Mouse (Mus musculus) left cerebral cortex, adult 9 months (tissue): Measurements from ENCODE around the gene Alk.

Experiments used
- DNase-seq, 2 experiments: peaks; one replicate each; pipeline ENCODE4 v3.0.0; 2022; ENCODE audit warnings: low spot score in 2 of 2

Gene Alk

DNA sequence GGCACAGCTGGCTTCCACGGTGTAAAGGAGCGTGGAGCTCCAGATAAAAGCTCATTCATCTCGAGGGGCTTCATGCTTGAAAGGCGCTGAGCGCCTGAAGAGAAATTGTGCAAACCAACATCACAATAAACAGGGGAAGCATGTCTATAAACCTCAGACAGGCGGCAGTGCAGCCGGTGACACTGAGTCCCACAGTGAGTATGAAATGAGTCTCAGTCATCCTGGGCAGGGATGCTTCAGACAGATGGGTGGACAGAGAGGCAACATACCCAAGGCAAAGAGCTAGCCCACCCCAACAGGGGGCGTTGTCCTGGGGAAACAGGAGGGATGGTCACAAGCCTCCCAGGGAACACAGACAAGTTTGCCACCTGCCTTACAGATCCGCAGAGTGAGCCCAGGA, 460.0 kb downstream of the Alk start:
- DNase-seq, result no peak

DNA sequence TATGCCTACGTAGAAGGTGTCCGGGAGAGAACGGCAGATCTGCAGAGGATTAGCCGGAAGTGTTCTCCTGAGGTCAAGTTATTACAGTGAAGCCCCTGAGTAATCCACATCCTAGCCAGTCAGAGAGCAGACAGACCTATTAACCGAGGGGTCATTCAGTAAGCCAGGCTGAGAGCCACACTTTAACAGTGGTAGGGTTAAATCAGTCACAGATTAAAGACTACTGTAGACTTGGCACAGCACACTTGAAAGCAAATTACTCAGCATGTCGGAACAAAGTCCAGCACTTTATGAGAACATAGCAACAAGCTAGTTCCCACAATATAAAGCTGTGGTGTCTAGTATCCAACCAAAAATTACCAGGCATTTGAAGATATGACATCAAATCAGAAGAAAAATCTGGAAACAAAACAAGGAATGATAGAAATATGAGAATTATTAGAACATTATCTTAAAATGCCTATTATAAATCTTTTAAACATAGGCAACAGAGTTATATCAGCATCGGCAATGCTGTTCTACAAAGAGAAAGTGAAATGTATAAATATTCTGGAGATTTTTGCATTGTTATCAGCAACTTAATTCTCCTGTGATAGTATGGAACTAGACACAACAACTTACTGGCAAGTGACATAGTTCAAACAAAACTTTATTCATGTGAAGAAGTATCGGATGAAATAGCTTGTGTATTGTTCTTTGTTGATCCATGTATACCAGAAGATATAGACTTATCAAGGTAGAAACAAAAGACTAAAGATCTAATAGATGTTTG, 472.1 kb downstream of the Alk start:
- no peak for DNase-seq

DNA sequence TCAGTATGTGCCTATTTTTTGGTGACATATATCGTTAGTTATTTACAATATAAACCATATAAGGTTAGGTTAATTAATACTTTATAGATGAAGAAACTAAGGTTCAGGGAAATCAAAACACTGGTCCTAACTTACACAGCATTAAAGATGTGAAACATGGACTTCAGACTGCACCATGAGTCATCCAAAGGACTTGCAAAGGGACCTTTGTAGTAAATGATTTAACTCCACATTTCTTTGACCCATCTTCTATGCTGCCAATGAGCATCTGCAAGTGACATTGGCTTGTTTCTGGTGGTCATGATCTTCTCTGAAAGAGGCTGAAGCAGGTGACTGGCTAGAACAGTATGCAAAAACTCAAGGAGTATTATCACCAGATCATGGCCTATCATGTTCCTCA, 482.8 kb downstream of the Alk start:
- no peak for DNase-seq

DNA sequence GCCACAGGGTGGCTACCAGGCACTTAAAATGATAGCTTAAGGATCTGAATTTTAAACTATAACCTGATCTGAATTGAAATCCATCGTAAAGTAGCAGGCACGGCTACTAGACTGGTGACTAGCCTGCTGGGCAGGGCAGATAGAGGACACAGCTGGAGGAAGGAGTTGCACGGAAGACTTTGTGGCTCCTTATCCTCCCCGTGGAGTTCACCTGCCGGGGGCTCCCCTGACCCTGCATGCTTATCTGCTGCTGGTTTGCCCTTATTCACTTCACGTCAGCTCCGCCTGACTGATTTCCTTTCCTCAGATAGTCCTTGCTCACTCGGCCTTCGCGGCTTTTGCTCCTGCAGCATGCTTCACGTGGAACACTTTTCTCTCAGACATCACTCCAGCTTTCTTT, 484.1 kb downstream of the Alk start:
- no peak for DNase-seq

DNA sequence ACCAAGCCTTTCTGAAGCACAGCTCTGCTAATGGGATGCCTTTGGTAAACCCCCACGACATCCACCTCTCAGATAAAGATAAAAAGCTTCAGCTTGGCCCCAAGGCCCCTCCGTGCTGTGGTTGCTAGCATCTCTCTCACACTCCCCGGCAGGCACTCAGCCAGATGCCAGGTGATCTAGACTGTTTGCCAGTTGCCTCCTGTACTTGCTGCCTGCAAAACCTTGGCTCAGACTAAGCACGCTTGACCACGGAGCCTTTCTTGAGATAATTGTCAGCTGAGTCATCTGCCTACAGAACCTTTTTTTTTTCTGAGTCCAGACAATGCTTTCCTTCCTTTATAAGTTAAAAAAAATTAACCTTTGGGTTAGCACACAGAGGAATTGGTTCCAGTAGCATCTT, 486.1 kb downstream of the Alk start:
- no peak for DNase-seq

DNA sequence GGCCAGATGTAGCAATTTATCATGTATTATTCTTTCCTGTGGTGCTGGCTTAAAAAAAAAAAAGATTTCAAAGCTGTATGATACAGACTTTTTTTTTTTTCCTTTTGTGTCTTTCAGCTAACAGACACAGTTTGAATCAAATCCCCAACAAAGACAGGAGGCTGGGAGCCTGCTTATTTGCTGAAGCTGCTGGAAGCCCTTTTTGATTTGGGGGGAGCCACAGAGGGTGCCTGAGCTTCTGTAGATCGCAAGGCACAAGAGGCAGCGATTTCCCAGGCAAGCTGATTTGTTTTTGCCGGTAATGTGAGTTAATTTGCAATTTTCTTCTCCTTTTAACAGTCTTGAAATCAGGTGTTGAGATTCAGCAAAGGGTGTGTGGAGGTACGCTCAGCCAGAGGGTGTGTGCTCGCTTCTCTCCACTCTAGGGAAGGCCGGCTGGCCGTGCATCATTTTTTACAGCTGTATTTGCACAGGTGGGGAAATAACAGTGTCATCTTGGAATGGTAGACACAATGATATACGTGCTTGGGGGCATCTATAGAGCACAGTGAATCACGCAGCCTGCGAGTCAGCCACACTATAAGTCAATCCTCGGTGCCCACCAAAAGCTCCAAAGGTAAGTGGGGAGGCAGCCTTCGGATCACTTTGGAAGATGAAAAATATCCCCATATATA, 489.0 kb downstream of the Alk start:
- DNase-seq, result no peak

DNA sequence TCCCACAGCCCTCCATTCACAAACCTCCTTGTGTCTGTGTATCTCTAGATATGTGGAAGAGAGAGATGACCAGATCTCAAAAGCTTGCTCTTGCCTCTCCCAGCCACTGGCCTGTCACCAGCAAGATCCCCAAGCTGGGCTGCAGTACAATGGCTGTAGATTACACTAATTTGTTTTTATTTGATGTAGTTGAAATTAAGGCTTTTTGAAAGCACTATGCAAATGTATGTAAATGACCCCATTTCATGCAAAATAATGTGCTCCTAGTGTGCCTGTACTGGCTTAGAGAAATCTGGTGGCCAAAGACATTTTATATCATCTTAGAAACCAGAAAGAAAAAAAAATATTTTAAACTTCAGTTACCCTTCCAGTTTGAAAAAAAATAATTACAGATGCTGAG, 492.4 kb downstream of the Alk start:
- DNase-seq, result no peak

DNA sequence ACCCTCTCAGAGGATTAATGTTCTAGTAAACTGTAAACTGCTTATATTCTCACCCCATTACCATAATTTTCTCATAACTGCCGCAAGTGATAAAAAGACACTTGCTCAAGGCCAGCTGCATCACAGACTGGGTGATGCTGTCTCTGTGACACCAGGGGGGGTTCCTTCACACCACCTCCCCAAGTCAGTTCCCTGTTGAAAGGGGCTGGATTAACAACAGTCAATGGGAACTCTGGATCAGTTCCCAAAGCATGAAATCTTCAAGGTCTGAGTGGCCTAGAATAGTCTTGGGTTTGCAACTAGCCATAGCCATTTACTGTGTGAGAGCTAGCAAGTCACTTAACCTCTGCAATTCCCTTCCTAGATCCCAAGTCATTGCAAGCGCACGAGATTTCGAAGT, 492.9 kb downstream of the Alk start:
- no peak for DNase-seq

DNA sequence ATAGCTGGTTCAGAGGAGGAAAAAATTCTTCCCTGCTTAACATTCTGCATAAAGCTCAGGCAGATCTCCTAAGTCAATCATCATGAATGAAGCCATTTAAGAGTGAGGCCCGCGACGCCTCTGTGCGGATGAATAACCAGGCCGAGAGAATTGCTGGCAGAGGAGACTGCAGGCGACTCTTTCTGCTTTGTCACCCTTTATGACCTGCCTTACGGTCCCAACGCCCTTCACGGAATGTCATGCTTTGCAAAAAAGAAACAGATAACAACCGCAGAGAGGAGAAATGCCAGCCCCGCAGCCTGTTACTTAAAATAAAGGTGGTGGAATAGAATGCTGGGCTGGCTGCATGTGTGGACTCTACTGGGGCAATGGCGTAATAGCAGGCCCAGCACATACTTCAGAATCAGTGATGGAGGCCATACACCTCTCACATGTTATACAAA, 517.1 kb downstream of the Alk start:
- DNase-seq, result no peak

DNA sequence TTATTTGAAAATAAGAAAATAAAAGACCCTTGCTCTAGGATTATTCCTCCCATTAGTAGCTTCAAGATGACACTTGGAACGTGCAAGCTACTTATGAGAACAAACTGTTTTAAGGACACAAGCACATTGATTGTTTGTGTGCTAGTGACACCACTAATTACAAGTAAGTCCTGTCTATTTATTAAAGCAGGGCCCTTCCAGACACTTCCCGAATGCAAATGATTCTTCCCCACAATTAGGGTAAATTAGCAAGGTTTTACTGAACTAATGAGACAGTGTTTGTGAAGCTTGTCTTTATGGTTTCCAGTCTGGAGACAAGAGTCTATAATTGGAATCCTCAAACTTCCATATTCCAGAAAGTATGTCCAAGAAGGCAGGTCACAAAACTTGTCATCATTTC, 523.0 kb downstream of the Alk start:
- DNase-seq, result no peak

DNA sequence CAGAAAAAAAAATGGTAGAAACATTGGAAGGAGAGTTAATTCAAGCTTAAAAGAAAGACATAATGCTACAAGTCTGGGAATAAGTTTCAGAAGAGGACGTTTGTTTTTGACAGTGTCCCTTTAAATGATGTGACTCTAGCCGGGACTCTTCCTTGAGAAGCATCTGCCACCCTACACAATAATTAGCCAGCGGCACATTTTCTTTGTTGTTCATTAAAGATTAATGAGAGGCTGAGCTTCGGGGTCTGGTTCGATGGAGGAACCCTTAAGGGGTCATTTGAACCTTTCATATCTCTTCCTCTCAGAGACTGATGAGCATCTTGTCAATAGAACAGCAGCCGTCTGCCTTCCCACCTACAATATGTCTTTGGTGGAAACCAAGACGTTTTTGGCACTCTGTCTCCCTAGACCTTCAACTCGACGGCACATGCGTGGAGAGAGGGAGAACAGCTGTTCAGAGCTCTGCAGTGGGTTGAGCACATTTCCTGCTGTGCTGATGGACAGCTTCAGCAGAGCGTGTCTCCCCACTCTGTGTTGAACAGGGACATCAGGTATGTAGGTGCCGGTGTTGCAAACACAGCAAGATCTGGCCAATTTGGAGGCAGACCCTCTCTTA, 528.0 kb downstream of the Alk start:
- no peak for DNase-seq

DNA sequence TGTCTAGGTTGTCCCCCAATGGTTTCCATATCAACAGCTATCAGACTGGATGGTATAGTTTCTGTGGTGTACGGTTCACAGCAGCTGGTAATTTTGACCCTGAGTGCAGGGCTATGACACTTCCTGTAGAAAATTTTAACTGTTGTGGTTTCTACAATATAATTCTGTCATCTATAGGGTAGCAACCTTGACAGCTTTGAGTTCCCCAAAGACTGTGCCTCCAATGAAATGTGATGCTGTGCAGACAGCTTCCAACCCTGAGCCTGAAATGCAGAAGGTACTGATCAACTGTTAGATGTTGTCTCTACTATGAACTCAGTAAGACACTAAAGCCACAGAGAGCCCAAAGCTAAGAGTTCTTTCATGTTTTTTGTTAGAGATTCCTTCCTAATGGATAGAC, 532.6 kb downstream of the Alk start:
- no peak for DNase-seq

DNA sequence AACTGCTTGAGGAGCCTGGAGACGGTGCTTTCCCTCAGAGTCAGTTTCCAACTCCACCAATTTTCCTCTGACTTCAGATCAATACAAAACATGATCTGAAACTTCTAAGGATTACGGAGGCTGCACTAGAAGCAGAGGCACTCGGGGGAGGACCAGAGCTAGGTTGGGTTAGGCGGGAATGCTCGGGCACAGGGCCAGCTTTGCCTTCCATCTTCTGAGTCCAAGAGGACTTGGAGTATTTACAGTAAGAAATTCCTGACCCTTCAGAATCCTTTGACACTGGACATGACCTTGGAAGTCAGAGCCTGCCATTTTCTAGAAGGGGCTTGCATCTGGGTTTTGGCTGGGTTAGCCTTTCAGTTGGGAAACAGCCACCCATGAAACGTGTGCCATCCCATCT, 536.3 kb downstream of the Alk start:
- DNase-seq, result no peak

DNA sequence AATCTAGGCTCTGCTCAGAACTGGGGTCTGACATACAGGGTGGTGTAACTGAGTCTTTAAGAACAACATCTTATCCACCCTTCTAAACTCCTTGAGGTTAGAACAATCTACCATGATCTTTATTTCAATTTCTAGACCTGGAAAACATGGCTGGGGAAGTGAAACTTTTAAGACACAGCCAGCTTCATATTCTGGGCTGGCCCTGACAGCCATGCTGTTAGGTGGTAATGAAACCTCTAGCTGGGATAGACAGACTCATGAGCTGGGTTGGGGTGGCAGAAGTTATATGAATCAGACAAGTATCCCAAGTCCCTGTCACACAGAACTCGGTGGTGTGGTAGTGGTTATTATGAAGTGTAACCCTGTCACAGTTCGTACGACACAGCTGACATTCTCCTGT, 541.4 kb downstream of the Alk start:
- DNase-seq, result no peak

DNA sequence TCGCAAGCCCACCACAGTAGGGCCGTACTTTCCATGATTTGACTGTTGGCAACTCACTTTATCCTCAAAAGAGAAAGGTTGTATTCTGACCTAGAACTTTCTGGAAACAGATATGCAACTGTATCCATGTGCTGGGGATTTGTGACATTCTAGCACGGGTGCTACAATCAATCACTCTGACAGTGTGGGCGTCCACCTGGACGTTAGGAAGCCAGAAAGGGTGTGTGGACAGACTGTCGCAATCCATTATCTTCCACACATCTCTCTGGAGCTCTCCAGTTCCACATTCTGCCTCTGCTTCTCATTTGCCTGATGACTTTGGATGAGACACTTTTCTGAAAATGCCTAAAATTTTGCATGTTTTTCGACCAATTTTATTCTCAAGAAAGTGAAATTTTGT, 545.1 kb downstream of the Alk start:
- no peak for DNase-seq

DNA sequence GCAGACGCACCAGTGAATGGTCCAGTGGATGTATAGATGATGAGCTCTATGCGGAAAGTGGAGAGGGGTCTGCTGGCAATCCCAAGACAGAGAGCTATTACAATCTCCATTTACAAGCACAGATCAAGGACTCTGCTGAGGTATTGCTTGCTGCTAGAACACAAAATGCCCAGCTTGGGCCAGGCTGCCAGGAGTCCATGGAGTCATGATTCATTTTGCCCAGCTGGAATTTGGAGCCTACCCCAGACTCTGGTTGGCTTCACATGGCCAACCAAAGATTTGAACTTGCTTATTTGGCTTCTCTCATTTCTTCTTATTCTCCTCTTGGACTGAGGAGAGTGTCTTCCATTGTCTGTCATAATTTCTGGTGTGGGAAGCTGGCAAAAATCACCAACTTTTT, 558.8 kb downstream of the Alk start:
- DNase-seq, result no peak

DNA sequence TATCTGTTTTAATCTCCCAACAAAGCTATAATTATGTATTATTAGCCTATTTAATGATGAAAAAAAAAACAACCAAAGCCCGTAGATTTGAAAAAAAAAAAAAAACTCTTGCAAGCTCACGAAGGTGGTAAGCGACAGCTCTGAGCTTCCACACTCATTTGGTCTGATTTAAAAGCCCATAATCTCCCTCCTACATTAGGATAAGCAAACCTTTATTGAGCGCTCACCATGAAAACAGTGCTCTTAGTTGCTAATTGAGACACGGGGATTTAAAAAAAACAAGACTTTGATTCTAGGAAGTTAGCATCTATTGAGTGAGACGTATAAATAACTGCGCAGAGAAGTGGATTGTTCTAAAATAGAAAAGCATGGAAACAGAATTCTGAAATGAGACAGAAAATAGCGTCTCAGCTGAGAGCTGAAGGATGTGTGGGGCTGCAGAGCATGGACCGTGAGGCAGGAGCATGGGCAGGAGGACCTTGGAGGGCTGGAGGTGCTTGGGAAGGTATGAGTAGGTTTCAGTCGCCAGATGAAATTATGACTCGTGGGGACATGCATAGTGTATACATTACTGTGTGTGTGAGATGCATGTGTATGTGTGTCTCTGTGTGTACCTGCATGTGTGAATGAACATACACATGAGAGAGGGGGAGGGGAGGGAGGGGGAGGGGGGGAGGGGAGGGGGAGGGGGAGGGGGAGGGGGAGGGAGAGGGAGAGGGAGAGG, 560.6 kb downstream of the Alk start:
- DNase-seq, result peak; percentile 6 to 24

DNA sequence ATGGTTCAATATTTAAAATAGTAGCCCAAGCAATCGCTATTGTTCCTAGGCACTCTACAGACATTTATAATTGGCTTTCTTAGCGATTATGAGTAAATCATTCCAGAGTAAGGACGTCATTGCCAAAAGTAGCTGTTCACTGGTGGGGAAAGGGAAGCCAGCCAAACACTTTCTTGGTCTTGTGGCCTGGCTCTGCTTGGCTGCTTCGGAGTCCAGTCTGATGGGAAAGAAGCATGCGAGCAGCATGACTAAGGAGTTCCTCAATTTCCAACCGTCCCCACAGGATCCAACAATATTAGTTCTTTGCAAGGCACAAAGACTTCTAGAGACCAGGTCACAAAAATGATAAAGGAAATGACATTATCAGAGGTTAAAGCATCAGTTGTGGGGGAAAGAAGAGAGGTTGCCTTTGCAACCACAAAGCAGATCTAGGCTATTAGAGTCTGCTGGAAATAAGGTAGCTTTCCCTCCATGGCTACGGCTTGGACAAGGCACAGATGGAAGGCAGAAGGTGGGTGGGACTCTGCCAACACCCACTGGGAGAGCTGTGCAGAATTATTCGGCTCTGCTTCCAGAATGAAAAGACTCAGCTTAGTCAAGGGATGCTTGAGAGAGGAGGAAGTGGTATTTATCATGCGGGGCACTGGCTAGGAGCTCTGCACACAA, 561.3 kb downstream of the Alk start:
- DNase-seq, result peak; percentile 40 to 90

DNA sequence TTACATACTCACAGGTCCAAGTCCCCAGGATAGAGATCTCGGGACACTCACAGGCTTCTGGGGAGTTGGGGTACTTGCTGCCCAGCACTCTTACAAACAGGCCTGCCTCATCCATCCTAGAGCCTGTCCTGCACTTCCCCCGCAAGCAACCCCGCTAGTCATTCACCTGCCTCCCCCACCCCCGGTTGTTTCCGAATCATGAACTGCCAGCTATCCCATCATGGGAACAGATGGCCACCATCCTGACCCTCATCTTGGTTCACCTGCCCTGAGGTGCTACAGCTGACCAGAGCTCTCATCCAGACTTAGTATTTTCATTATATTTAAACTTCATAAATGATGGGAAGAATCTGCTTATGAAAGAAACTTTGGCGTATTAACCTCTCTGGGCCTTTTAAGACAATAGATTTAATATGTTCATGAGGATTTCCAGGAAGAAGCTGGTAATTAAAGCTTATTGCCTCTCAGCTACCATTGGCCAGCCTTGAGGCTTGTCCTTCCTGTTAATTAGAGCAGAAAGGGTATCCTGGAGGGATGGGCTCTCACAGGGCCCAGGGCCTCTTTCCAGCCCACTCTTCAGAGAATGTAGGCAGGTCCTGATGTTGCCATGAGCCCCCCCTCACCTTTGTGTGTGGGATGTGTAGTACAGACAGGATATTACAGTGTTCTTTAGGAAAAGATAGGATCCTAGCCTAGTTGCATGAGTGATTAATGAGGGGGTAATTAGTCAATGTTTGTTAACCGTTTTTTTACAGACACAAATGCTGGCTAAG, 565.1 kb downstream of the Alk start:
- DNase-seq, result no peak

DNA sequence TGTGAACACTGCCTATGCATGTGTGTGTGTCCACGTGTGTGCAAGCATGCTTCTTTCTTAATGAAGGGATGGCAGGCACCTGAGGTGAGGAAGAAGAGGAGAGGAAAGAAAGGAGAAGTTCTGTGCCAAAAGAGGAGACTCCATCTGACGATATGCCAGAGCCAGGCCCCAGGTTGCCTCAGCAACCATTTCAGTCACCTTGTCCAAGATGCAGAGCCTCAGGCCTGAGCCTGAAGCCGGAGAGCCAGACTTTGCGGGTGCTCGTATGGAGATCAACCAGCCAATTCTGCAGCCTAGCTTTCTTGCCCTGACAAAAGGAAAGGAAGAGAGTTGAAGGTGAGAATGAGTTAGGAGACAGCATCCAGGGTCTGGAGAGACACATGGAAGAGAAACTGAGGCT, 566.1 kb downstream of the Alk start:
- DNase-seq, result no peak

DNA sequence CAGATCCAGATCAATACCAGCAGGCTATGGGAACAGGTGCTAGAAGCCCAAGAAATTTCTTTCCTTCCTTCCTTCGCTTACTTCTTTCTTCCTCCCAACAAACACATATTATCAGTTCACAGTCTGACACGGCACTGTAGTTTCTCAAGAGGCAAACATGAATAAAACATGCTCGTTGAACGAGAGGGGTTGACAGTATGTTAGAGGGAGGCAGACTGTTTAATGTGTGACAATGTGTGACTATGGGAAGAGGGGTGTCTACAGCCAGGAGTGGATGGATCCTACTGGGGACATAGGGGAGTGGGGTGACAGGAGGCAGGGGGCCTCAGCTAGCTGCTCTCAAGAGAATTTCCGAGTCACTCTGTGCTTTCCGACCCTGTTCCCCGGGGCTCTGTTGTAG, 573.8 kb downstream of the Alk start:
- no peak for DNase-seq
